Mouse (Mus musculus): ENCODE results near the gene Lsm11. TPM values are rescaled to one million over a fixed set of nuclear protein-coding genes. Genes with fewer than 3 reads are reported as not detected.
A peak's percentile ranks its signal among the peaks of the same experiment; 100 is the strongest.
"Not testable (repeated sequence)": the region's sequence is repeated elsewhere in the genome, so short reads cannot be mapped to it uniquely, and the experiment has no call there.

Gene Lsm11
- polyA plus RNA-seq, 1 experiment from 2014 or later, result 6.6 TPM

DNA sequence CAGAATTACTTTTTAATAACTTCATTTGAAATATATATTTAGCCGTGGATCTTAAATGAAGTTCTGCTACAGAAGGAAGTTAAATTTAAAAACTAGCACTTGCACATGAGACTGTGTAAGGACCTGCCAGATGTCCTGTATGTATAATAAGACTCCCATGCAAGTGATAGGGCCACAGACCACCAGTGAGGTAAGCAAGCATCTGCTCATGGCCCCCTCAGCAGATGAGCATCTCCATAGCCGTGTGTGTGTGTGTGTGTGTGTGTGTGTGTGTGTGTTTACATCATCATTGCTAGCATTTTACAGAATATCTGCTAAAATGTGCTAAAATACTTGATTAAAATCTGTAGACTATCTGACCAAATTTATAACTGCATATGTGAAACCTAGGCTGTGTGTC, 47.3 kb downstream of the Lsm11 start:
- no peaks in the 10 kb centered on the region for H3K9me3 ChIP-seq (replicated peaks)
- no peak overlapping the region for H3K4me3 ChIP-seq
- no peak overlapping the region for H3K4me2 ChIP-seq
- no peak overlapping the region for H3K27ac ChIP-seq
- H3K9ac ChIP-seq, result no peak overlapping the region
- 71% methylated on average over 2 of the region's 2 CpGs for WGBS (ENCODE audit: insufficient replicate concordance)
- no peak for ATAC-seq
- no peaks in the 10 kb centered on the region for H3K4me1 ChIP-seq
- no peaks in the 10 kb centered on the region for H3K27me3 ChIP-seq (replicated peaks)
- peaks cover 93% of the 10 kb centered on the region for H3K36me3 ChIP-seq

DNA sequence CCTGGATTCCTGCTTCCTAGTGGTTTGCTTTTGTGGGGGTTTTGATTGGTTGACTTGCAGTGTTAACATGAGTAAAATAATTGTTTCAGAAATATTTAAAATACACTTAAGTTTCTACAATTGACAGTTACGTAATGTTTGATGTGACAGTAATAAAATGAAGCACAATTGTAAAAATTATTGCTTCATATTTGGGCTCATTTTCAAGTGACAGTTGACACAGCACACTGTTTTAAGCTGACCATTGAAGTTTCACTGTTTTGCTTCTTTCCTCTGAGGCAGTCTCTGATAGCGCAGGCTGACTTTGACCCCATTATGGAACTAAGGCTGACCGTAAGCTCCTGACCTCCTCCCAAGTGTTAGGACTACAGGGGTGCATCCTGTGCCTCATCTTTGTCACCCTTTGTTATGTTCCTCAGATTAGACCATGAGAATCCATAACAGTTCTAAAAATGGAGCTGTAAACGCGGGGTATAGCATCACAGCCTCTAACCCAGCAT, 51.8 kb downstream of the Lsm11 start:
- H3K4me2 ChIP-seq, result no peak overlapping the region
- no peak overlapping the region for H3K9ac ChIP-seq
- no peaks in the 10 kb centered on the region for H3K27me3 ChIP-seq (replicated peaks)
- H3K4me1 ChIP-seq, result no peaks in the 10 kb centered on the region
- no peak for ATAC-seq
- 86% methylated on average over 5 of the region's 5 CpGs for WGBS (ENCODE audit: insufficient replicate concordance)
- no peak overlapping the region for H3K4me3 ChIP-seq
- no peaks in the 10 kb centered on the region for H3K9me3 ChIP-seq (replicated peaks)
- no peak overlapping the region for H3K27ac ChIP-seq
- peaks cover 98% of the 10 kb centered on the region for H3K36me3 ChIP-seq

DNA sequence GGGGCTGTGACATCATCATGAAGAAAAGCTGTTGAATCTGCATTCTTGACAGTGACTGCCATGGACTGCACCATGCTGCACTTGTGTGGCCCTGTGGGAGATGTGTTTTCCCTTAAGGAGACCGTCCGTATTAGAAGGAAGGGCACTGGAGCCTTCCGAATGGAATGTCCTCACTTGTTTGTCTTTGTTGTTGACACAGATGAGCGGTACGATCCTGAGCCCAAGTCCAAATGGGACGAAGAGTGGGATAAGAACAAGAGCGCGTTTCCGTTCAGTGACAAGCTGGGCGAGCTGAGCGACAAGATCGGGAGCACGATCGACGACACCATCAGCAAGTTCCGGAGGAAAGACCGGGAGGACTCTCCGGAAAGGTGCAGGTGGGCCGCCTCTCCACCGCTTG, 54.3 kb downstream of the Lsm11 start:
- no peak for ATAC-seq
- Histone ChIP-seq H3K4me2 (no peak overlapping the region), H3K36me3 (peaks cover 100% of the 10 kb centered on the region), H3K27me3 (replicated peaks) (no peaks in the 10 kb centered on the region), H3K9ac (no peak overlapping the region), H3K27ac (no peak overlapping the region), H3K4me1 (no peaks in the 10 kb centered on the region), H3K4me3 (no peak overlapping the region), H3K9me3 (replicated peaks) (no peaks in the 10 kb centered on the region)
- WGBS (ENCODE audit: insufficient replicate concordance), result 92% methylated on average over 20 of the region's 20 CpGs

DNA sequence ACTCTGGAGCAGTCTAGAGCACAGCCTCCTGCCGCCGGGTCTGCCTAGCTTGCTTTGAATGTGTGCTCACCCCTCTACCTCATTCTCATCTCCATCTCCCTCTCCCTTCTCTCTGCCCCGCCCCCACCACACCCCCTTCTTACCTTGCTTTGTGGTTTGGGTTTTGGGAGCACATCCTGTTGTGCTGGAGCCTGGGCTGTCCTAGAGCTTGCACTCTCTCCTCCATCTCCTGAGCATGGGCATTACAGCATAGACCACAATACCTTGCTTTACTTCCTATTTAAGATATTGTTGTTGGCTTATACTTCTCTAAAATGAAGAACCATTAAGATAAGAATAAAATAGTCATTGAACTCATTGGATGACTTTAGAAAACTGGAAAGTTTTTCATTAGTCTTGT, 54.8 kb downstream of the Lsm11 start:
- H3K27ac ChIP-seq, result no peak overlapping the region
- H3K4me3 ChIP-seq, result no peak overlapping the region
- no peaks in the 10 kb centered on the region for H3K27me3 ChIP-seq (replicated peaks)
- no peaks in the 10 kb centered on the region for H3K4me1 ChIP-seq
- no peaks in the 10 kb centered on the region for H3K9me3 ChIP-seq (replicated peaks)
- no peak overlapping the region for H3K4me2 ChIP-seq
- peaks cover 100% of the 10 kb centered on the region for H3K36me3 ChIP-seq
- no peak overlapping the region for H3K9ac ChIP-seq
- 77% methylated on average over 3 of the region's 3 CpGs for WGBS (ENCODE audit: insufficient replicate concordance)
- ATAC-seq, result no peak

DNA sequence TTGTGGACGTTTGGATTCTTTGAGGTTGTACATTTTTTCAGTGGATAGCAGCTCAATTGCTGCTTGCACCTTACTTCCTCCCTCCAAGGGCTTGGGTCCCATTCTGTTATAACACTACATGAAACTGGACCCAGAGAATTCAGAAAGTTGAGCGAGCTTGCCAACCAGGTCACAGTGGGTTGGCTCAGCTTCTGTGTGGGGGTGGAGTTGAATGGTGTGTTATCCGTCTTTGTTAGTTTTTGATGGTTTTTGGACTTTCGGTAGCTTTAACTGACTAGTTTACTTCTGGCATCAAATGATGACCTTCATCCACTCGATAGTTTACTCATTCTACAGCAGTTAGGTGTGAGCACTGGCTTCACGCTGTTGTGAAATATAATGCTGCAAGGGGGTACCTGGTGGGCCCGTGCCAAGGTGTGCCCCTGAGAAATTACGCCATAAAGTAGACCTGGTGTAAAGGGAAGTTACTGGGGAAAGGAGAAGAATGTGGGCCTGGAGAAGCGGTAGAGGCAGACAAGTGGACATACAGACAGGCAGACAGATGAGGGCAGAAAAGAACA, 56.2 kb downstream of the Lsm11 start:
- H3K4me3 ChIP-seq, result no peak overlapping the region
- 82% methylated on average over 9 of the region's 9 CpGs for WGBS (ENCODE audit: insufficient replicate concordance)
- no peak overlapping the region for H3K9ac ChIP-seq
- peaks cover 97% of the 10 kb centered on the region for H3K36me3 ChIP-seq
- peaks cover 2% of the 10 kb centered on the region; the same call in 1 of the 2 replicates for H3K4me1 ChIP-seq
- H3K4me2 ChIP-seq, result no peak overlapping the region
- peak; percentile 25; the same call in 1 of the 2 replicates for ATAC-seq
- H3K9me3 ChIP-seq (replicated peaks), result no peaks in the 10 kb centered on the region
- H3K27ac ChIP-seq, result no peak overlapping the region; the same call in 1 of the 2 replicates
- H3K27me3 ChIP-seq (replicated peaks), result no peaks in the 10 kb centered on the region

DNA sequence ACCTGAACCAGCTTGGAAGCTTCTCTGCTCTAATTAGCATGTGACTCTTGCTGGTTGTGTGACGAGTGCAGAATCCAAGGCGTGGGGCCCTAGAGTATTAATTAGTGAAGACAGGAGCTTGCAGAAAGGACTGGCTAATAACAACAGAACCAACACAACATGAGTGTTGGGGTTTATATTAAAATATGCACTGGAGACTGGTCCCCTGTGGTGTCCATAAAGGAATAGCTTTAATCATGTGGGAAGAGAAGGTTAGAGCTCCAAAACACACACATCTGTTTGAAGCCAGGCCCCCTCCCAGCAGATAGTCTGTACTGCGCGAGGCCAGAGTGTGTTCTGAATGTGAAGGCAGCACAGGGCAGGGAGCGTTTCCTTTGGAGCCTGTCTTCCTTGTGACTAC, 58.1 kb downstream of the Lsm11 start:
- no peak for ATAC-seq
- H3K4me1 ChIP-seq, result peaks cover 13% of the 10 kb centered on the region; the same call in 1 of the 2 replicates
- no peak overlapping the region for H3K9ac ChIP-seq
- no peak overlapping the region for H3K27ac ChIP-seq
- H3K4me2 ChIP-seq, result no peak overlapping the region
- H3K9me3 ChIP-seq (replicated peaks), result no peaks in the 10 kb centered on the region
- H3K36me3 ChIP-seq, result peaks cover 80% of the 10 kb centered on the region
- 86% methylated on average over 5 of the region's 5 CpGs for whole genome bisulfite sequencing (ENCODE audit: insufficient replicate concordance)
- no peaks in the 10 kb centered on the region for H3K27me3 ChIP-seq (replicated peaks)
- no peak overlapping the region for H3K4me3 ChIP-seq

DNA sequence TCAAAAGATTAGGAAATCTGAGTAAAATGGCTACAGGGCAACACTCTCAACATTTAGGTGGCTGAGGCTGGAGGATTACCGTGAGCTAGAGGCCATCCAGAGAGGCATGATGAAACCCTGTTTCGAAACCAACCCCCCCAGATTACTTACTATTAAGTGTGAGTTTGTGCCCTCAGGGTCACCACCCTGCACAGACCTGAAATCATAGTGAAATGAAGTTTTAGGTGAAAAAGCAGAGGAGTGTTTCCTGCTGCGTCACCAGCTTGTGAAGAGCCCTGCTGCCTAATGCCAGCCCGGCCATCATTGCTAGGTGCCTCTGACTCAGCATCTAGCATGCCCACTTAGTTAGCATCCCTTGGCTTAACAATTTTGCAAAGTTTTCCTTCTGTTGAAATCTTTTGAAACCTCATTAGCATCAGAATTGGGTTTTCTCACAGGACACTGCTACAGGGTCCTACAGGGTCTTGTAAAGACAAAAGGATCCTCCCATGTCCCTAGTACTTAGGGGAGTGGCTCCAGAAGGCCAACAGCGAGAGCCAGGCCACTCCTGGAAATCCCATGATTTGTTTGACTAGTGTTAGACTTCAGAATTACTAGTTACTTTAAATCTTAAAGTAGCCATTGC, 59.0 kb downstream of the Lsm11 start:
- WGBS (ENCODE audit: insufficient replicate concordance), result 91% methylated on average over 5 of the region's 5 CpGs
- no peak for ATAC-seq
- peaks cover 73% of the 10 kb centered on the region for H3K36me3 ChIP-seq
- no peak overlapping the region for H3K4me2 ChIP-seq
- H3K4me1 ChIP-seq, result peaks cover 15% of the 10 kb centered on the region
- no peak overlapping the region for H3K4me3 ChIP-seq
- no peaks in the 10 kb centered on the region for H3K9me3 ChIP-seq (replicated peaks)
- no peak overlapping the region for H3K27ac ChIP-seq
- no peaks in the 10 kb centered on the region for H3K27me3 ChIP-seq (replicated peaks)
- H3K9ac ChIP-seq, result no peak overlapping the region

DNA sequence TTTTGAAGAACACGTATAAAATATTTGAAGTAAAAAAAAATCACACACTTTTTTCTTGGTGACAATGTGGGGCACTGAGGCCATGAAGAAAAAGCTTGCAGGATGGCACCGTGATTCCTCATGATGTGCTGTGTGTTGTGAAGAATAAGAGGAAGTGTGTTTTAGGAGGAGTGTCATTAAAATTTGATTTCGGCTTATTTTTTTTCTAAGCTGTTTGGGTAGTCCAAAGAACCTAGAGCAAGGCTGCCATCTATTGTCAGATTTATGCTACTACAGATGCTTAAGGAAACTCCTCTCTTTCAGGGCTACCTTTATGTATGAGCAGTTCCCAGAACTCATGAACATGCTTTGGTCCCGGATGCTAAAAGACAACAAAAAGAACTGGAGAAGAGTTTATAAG, 60.7 kb downstream of the Lsm11 start:
- Histone ChIP-seq H3K4me3 (no peak overlapping the region), H3K4me2 (no peak overlapping the region), H3K27ac (no peak overlapping the region), H3K36me3 (peaks cover 66% of the 10 kb centered on the region), H3K4me1 (peaks cover 32% of the 10 kb centered on the region), H3K9me3 (replicated peaks) (no peaks in the 10 kb centered on the region), H3K27me3 (replicated peaks) (no peaks in the 10 kb centered on the region), H3K9ac (no peak overlapping the region)
- no peak for ATAC-seq
- 57% methylated on average over 4 of the region's 4 CpGs for WGBS (ENCODE audit: insufficient replicate concordance)

DNA sequence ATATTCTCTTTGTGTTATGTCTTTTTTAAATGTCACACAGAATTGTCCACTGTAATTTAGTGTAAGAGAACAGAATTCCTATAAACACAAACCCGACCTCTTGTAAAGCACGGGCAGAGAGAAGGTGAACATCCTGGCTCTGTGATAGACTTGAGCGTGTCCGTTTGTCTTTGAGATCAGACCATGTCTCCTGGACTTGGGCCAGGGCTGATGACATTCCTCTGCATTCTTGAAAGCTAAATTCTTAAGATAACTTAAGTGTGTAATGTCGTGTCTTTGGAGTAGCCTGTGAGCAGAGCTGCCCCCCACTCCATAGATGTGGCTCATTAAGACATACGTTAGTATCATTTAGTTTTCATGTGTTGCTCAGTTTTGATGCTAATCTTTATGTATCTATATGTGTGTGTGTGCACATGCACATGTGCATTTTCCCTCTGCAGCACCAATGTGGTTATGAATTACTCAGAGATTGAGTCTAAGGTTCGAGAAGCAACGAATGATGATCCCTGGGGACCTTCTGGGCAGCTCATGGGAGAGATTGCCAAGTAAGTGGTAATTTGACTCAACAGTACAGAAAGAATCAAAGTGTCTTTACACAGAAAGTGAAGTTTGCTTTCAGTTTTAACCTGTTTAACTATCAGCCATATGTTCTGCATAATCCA, 61.3 kb downstream of the Lsm11 start:
- no peaks in the 10 kb centered on the region for H3K9me3 ChIP-seq (replicated peaks)
- peaks cover 66% of the 10 kb centered on the region for H3K36me3 ChIP-seq
- peaks cover 39% of the 10 kb centered on the region for H3K4me1 ChIP-seq
- no peak overlapping the region for H3K4me3 ChIP-seq
- no peak overlapping the region for H3K9ac ChIP-seq
- H3K27me3 ChIP-seq (replicated peaks), result no peaks in the 10 kb centered on the region
- no peak overlapping the region for H3K27ac ChIP-seq
- 67% methylated on average over 8 of the region's 8 CpGs for WGBS (ENCODE audit: insufficient replicate concordance)
- no peak for ATAC-seq
- no peak overlapping the region for H3K4me2 ChIP-seq

DNA sequence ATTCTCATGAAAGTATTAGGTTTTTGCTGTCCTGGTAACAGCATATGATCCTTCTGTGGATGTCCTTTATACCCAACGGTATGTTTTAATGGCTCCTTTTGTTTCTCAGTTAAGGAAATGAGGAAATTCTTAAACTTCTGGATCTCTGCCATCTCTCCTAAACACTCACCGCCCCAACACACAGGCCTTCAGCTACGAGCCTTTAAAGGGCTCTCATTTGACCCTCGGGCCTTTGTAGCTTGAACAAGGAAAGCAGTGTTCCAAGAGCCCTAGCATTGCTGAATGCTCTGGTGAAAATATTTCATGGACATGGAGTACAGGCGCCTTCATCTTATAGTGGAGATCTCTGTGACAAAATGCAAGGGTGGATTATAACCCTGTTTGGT, 63.1 kb downstream of the Lsm11 start:
- Histone ChIP-seq H3K9me3 (replicated peaks) (no peaks in the 10 kb centered on the region), H3K36me3 (peaks cover 60% of the 10 kb centered on the region), H3K4me2 (no peak overlapping the region), H3K27ac (no peak overlapping the region), H3K27me3 (replicated peaks) (no peaks in the 10 kb centered on the region), H3K9ac (no peak overlapping the region), H3K4me3 (no peak overlapping the region), H3K4me1 (peaks cover 50% of the 10 kb centered on the region)
- WGBS (ENCODE audit: insufficient replicate concordance), result 79% methylated on average over 5 of the region's 5 CpGs
- no peak for ATAC-seq

DNA sequence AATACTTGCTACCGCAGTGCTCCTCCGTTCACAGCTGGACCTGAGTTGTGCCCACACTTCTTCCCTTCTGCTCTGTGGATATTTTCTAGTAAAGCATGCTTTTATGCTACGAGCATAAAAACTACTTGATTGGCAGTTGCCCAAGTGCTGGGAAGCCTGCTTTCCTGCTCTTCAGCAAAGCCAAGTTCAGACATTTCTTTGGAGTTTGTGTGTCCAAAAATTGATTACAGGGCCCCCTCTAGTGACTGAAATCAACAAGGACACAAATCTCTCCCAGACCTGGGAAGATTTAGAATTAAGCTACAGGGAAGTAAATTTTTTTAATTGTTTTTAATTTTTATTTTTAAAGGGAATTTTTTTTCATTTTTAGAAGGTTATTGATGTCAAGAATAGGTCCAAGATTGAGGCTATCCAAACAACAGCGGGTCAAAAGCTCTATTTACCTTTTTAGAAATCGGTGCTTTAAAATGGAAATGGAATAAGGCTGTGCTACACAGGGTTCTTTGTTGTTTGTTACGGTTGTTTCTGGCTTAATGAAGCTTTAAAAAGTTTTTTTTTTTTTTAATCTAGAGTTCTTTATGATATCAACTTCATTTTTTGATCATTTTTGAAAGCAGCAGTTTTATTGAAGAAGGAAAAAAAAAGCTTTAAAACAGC, 63.6 kb downstream of the Lsm11 start:
- peaks cover 60% of the 10 kb centered on the region for H3K36me3 ChIP-seq
- H3K27ac ChIP-seq, result peak overlapping the region; percentile 61; the same call in 1 of the 2 replicates
- H3K4me2 ChIP-seq, result no peak overlapping the region
- H3K9ac ChIP-seq, result no peak overlapping the region
- no peak for ATAC-seq
- peaks cover 50% of the 10 kb centered on the region for H3K4me1 ChIP-seq
- no peaks in the 10 kb centered on the region for H3K27me3 ChIP-seq (replicated peaks)
- WGBS (ENCODE audit: insufficient replicate concordance), result 78% methylated on average over 6 of the region's 6 CpGs
- no peak overlapping the region for H3K4me3 ChIP-seq
- H3K9me3 ChIP-seq (replicated peaks), result no peaks in the 10 kb centered on the region

DNA sequence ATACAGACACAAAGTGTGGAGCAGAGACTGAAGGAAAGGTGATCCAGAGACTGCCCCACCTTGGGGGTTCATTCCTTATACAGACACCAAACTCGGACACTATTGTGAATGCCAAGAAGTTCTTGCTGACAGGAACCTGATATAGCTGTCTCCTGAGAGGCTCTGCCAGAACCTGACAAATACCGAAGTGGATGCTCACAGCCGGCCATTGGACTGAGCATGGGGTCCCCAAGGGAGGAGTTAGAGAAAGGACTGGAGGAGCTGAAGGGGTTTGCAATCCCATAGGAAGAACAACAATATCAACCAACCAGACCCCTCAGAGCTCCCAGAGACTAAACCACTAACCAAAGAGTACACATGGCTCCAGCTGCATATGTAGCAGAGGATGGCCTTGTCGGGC, 65.4 kb downstream of the Lsm11 start:
- H3K4me2 ChIP-seq; H3K4me3 ChIP-seq; H3K9ac ChIP-seq; H3K9me3 ChIP-seq (replicated peaks); H3K27ac ChIP-seq; H3K27me3 ChIP-seq (replicated peaks); ATAC-seq: not testable (repeated sequence)
- WGBS (ENCODE audit: insufficient replicate concordance), result 67% methylated on average over 4 of the region's 4 CpGs
- Histone ChIP-seq H3K36me3 (peaks cover 54% of the 10 kb centered on the region), H3K4me1 (peaks cover 50% of the 10 kb centered on the region)
